Mouse (Mus musculus): ENCODE data around the gene Trim41. TPM values are rescaled to one million over a fixed set of nuclear protein-coding genes. Genes with fewer than 3 reads are reported as not detected.

Gene Trim41
- polyA plus RNA-seq, 1 experiment: 3.9 TPM

- no peaks in the 10 kb centered on the region for H3K9me3 ChIP-seq (ENCODE audit: control insufficient read depth, low read length)
- H3K27me3 ChIP-seq (ENCODE audit: control insufficient read depth): no peaks in the 10 kb centered on the region
- H3K4me1 ChIP-seq (ENCODE audit: control insufficient read depth): peaks cover 6% of the 10 kb centered on the region; the same call in 1 of the 2 replicates
- H3K36me3 ChIP-seq (ENCODE audit: control insufficient read depth): no peaks in the 10 kb centered on the region
- TF ChIP-seq TAL1 (IDR thresholded peaks at IDR 0.05; ENCODE audit: low read length) (no peak), GATA1 (IDR thresholded peaks at IDR 0.05; ENCODE audit: low read length) (no peak)
- H3K4me3 ChIP-seq (replicated peaks): no peak overlapping the region
Observed at GRCm38 (mm10) chr11:48774443-48775298, 42.5 kb downstream of the Trim41 start.

- no peak for TF ChIP-seq GATA1 (IDR thresholded peaks at IDR 0.05; ENCODE audit: low read length)
- TF ChIP-seq TAL1 (IDR thresholded peaks at IDR 0.05; ENCODE audit: low read length): no peak
- H3K4me3 ChIP-seq (replicated peaks): no peak overlapping the region
- H3K9me3 ChIP-seq (ENCODE audit: control insufficient read depth, low read length): no peaks in the 10 kb centered on the region
- no peaks in the 10 kb centered on the region for H3K27me3 ChIP-seq (ENCODE audit: control insufficient read depth)
- peaks cover 5% of the 10 kb centered on the region; the same call in 1 of the 2 replicates for H3K4me1 ChIP-seq (ENCODE audit: control insufficient read depth)
- H3K36me3 ChIP-seq (ENCODE audit: control insufficient read depth): no peaks in the 10 kb centered on the region
Observed at GRCm38 (mm10) chr11:48771691-48772090, 45.5 kb downstream of the Trim41 start.

GRCm38 (mm10) chr11:48767195-48767876 lies 49.8 kb downstream of the Trim41 start:
- TF ChIP-seq GATA1 (IDR thresholded peaks at IDR 0.05; ENCODE audit: low read length) (no peak), TAL1 (IDR thresholded peaks at IDR 0.05; ENCODE audit: low read length) (no peak)
- Histone ChIP-seq H3K27me3 (ENCODE audit: control insufficient read depth) (no peaks in the 10 kb centered on the region), H3K9me3 (ENCODE audit: control insufficient read depth, low read length) (no peaks in the 10 kb centered on the region)

GRCm38 (mm10) chr11:48764119-48764518 lies 53.0 kb downstream of the Trim41 start:
- H3K4me3 ChIP-seq (replicated peaks): no peak overlapping the region
- H3K4me1 ChIP-seq (ENCODE audit: control insufficient read depth): no peaks in the 10 kb centered on the region
- TF ChIP-seq GATA1 (IDR thresholded peaks at IDR 0.05; ENCODE audit: low read length) (no peak), TAL1 (IDR thresholded peaks at IDR 0.05; ENCODE audit: low read length) (no peak)
- no peaks in the 10 kb centered on the region for H3K9me3 ChIP-seq (ENCODE audit: control insufficient read depth, low read length)
- no peaks in the 10 kb centered on the region for H3K27me3 ChIP-seq (ENCODE audit: control insufficient read depth)
- no peaks in the 10 kb centered on the region for H3K36me3 ChIP-seq (ENCODE audit: control insufficient read depth)

More at GRCm38 (mm10) chr11:48767195-48767876, 49.8 kb downstream of the Trim41 start:
- H3K4me3 ChIP-seq (replicated peaks): no peak overlapping the region
- H3K4me1 ChIP-seq (ENCODE audit: control insufficient read depth): no peaks in the 10 kb centered on the region
- H3K36me3 ChIP-seq (ENCODE audit: control insufficient read depth): no peaks in the 10 kb centered on the region

- no peaks in the 10 kb centered on the region for H3K27me3 ChIP-seq (ENCODE audit: control insufficient read depth)
- no peaks in the 10 kb centered on the region for H3K9me3 ChIP-seq (ENCODE audit: control insufficient read depth, low read length)
- no peak overlapping the region for H3K4me3 ChIP-seq (replicated peaks)
- no peaks in the 10 kb centered on the region for H3K36me3 ChIP-seq (ENCODE audit: control insufficient read depth)
- H3K4me1 ChIP-seq (ENCODE audit: control insufficient read depth): no peaks in the 10 kb centered on the region
- no peak for TF ChIP-seq GATA1 (IDR thresholded peaks at IDR 0.05; ENCODE audit: low read length)
- no peak for TF ChIP-seq TAL1 (IDR thresholded peaks at IDR 0.05; ENCODE audit: low read length)
Observed at GRCm38 (mm10) chr11:48759021-48759420, 58.1 kb downstream of the Trim41 start.

Other genes starting within 250 kb of the Trim41 start
- gene Rack1, start 17.0 kb downstream of the Trim41 start, polyA plus RNA-seq (2012): 101 and 348 TPM in 2 replicates
- gene Trim7, start 8.8 kb upstream of the Trim41 start, polyA plus RNA-seq (2012): not detected in 2 replicates
- gene Gm12184, start 9.3 kb upstream of the Trim41 start, polyA plus RNA-seq (2012): 4.5 and 4.6 TPM in 2 replicates
- gene Irgm1, start 54.3 kb upstream of the Trim41 start, polyA plus RNA-seq (2012): 0.11 TPM in 1 of 2 replicates, not detected in the other
- not detected in 2 replicates for gene Gm5431, start 84.9 kb upstream of the Trim41 start, polyA plus RNA-seq (2012)
- gene Psme2b, start 128.8 kb upstream of the Trim41 start, polyA plus RNA-seq (2012): 0.08 and 0.19 TPM in 2 replicates
- 0.02 TPM in 1 of 2 replicates, not detected in the other for gene Olfr56, start 161.5 kb upstream of the Trim41 start, polyA plus RNA-seq (2012)
- gene 9930111J21Rik1, start 162.0 kb upstream of the Trim41 start, polyA plus RNA-seq (2012): not detected in 2 replicates
- not detected in 2 replicates for gene Gm12185, start 174.9 kb upstream of the Trim41 start, polyA plus RNA-seq (2012)
- gene Tgtp1, start 176.8 kb upstream of the Trim41 start, polyA plus RNA-seq (2012): not detected in 2 replicates
- gene 9930111J21Rik2, start 233.9 kb upstream of the Trim41 start, polyA plus RNA-seq (2012): 0.02 TPM in 1 of 2 replicates, not detected in the other
- not detected in 2 replicates for gene Tgtp2, start 246.9 kb upstream of the Trim41 start, polyA plus RNA-seq (2012)

Measured in erythroblast, embryonic 14.5 days (primary cell).